Mouse (Mus musculus): ENCODE data around the gene Gm17455.

DNA sequence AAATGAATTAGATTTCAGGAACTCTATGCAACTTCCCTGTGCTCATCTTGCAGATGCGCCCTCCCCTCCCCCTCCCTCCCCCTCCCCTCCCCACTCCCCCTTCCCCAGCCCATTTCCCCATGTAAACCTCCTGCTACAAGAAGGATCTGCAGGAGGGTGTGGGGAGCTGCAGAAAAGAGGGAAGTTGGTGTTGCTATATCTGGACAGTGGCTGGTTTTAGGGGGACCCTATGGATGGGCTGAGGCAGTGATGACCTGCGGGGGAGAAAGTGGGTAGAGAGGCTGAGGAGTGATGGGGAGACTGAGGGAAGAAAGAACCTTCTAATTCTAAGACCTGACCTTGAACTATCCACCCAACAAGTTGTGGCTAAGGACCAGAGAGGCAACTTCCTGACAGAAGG lies 32.4 kb upstream of the Gm17455 start:
- no peak for TF ChIP-seq CTCF (IDR thresholded peaks at IDR 0.05; ENCODE audit: borderline replicate concordance, insufficient read depth, low read length)
- TF ChIP-seq POLR2A (IDR thresholded peaks at IDR 0.05; ENCODE audit: low read depth, low read length) = no peak
